Mouse (Mus musculus) testis, adult 2 months (tissue): ENCODE measurements around the gene Prepl.

ENCODE experiments used
- CTCF ChIP-seq: fragments of 200-500 bp; IDR thresholded peaks from 2 replicates; pipeline ENCODE4 v1.5.1; 2012; ENCODE audit warnings: low read depth, mild to moderate bottlenecking, inconsistent platforms, low read length, moderate library complexity; ENCODE audit not compliant: control insufficient read depth, insufficient read depth, insufficient replicate concordance
- POLR2A ChIP-seq: fragments of 200-500 bp; IDR thresholded peaks from 2 replicates; pipeline ENCODE4 v1.6.1; 2012; ENCODE audit warnings: low read depth, mild to moderate bottlenecking, inconsistent platforms, low read length, moderate library complexity; ENCODE audit not compliant: control insufficient read depth

DNA sequence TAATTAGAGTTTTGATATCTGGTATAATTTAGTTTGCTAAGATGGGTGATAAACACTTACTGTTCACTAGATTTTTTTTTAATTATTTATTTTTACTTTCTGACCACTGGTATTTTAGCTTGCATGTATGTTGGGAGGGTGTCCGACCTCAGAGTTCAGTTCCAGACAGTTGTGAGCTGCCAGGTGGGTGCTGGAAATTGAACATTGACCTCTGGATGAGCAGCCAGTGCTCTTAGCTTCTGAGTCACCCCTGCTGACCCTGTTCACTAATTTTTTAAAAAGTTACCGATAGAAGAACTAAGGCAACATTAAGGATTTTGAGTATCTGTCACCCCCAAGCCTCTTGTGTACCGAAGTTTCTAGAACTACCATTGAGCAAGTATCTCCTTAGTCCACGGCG lies 41.7 kb downstream of the Prepl start:
- TF ChIP-seq POLR2A (no peak), CTCF (no peak)
